Mouse (Mus musculus): Measurements from ENCODE around the gene Epas1.
A peak's percentile ranks its signal among the peaks of the same experiment; 100 is the strongest.

The Epas1 gene

DNA sequence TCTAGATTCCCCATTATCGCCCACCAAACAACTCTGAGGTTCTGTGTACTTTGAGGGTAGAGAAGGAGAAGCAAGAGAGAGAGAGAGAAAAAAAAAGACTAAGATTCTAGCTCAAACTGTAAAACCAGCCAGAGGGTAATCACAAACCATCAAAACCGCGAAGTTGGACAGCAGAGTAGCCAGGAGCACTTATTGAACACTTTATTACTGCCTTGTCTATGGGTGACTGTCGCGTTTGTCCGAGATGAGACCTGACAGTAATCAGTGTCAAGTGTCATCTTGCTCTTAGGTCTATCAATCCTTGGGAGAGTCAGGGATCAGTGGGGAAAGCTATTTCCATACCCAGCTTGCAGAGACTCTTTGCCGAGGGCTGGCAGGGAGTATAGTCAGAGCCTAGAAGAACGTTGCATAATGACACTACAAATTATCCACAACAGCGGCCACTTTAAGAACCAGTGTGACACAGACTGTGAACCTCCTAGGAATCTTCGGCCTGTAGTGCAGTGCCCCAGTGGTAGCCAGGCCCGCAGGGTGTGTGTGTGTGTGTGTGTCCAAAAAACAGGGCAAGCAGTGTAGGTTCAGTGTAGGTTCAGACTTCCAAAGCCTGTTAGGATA lies 2.2 kb downstream of the Epas1 start:
- DNase-seq (ENCODE audit: extremely low spot score, low spot score), result peak; percentile 33

GRCm38 (mm10) chr17:86757621-86758020 lies 4.1 kb downstream of the Epas1 start:
- DNase-seq (ENCODE audit: extremely low spot score, low spot score), result no peak

GRCm38 (mm10) chr17:86761859-86762258 lies 8.4 kb downstream of the Epas1 start:
- DNase-seq (ENCODE audit: extremely low spot score, low spot score), result no peak

DNA sequence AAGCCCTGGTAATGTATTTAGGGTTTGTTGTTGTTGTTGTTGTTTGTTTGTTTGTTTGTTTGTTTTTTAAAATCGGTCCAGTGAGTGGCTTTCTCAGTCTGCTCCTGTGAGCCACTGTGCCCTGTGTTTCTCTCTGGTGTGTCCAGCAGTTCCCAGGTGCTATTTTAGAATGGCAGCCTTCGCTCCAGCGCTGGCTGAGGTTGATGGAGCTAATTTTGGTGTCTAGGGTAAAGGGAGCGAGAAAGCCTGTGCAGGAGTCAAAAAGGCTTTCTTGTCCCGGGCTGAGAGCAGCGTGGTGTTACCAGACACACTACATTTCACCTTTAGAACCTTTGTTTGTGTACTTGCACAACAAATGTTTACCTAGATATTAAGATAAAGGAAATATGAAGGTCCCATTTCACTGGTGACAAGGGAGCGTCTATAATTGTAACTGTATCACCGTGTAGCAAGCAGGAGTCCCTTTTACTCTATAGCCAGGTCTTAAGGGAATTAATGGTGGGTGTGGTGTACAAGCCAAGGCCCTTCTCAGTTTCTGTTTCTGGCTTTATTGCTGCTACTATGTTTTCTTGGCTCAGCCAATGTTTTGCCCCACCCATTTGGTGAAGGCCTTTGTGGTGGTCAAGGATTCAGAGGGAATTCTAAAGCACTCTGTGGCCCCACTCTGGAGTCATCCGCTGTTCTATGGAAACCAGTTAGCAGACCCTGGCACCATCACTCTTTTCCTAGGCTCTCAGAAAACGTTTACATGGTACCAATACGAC lies 9.2 kb downstream of the Epas1 start:
- no peak for DNase-seq (ENCODE audit: extremely low spot score, low spot score)

GRCm38 (mm10) chr17:86765762-86766404 lies 12.4 kb downstream of the Epas1 start:
- no peak for DNase-seq (ENCODE audit: extremely low spot score, low spot score)

GRCm38 (mm10) chr17:86766412-86766811 lies 12.9 kb downstream of the Epas1 start:
- DNase-seq (ENCODE audit: extremely low spot score, low spot score), result no peak

GRCm38 (mm10) chr17:86768596-86768995 lies 15.1 kb downstream of the Epas1 start:
- DNase-seq (ENCODE audit: extremely low spot score, low spot score), result no peak

GRCm38 (mm10) chr17:86769330-86770211 lies 16.1 kb downstream of the Epas1 start:
- DNase-seq (ENCODE audit: extremely low spot score, low spot score), result no peak

- DNase-seq (ENCODE audit: extremely low spot score, low spot score), result no peak
Measured at GRCm38 (mm10) chr17:86770848-86771247, 17.3 kb downstream of the Epas1 start.

GRCm38 (mm10) chr17:86772035-86772434 lies 18.5 kb downstream of the Epas1 start:
- no peak for DNase-seq (ENCODE audit: extremely low spot score, low spot score)

- DNase-seq (ENCODE audit: extremely low spot score, low spot score), result no peak
Measured at GRCm38 (mm10) chr17:86772929-86773588, 19.6 kb downstream of the Epas1 start.

DNA sequence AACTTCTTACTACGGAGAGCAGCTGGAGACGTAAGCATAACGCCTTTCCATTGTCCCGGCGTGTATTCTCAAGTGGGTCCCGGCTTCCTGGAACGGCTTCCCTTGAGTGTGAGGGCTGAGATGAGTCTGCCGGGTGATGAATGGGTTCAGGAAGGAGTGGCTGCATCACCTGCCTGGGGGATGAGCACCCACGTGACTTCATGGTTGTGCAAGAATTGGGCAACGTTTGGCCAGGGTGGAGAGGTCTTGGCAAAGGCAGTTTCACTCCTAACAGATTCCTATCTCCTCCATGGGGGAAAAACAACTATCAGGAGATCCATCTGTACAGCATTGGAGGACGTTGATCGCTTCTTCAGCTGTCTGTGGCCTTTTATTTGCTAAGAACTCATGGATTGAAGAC lies 23.0 kb downstream of the Epas1 start:
- DNase-seq (ENCODE audit: extremely low spot score, low spot score), result no peak

- DNase-seq (ENCODE audit: extremely low spot score, low spot score), result no peak
Measured at GRCm38 (mm10) chr17:86778147-86778546, 24.6 kb downstream of the Epas1 start.

GRCm38 (mm10) chr17:86779191-86780130 lies 26.0 kb downstream of the Epas1 start:
- DNase-seq (ENCODE audit: extremely low spot score, low spot score), result no peak

DNA sequence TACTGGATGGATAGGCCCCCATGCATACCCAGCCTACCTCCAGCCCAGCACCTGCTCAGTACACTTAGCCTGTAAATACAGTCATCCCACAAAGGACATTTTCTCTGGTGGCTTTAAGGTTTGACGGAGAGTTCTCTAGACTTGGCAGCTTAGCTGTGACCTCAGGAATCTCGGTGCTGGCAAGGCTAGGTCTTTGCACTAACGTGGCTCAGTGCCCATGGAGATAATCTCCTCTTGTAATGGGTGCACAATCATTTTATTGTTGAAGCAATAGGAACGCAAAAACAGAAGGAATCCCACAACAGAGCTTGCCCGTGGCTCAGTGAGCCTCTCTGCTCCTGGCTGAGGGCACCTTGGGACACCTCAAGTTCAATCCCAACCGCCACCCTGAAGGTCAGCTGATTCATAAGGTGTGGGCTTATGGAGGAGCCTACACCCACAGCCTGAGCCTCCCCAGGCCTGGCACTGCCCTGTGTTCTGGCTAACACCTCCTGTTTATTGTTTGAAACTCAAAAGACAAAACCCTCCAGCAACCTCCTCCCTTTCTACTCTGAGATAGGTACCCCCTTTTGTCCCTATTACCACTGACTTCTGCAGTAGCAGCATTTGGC lies 27.3 kb downstream of the Epas1 start:
- no peak for DNase-seq (ENCODE audit: extremely low spot score, low spot score)

DNA sequence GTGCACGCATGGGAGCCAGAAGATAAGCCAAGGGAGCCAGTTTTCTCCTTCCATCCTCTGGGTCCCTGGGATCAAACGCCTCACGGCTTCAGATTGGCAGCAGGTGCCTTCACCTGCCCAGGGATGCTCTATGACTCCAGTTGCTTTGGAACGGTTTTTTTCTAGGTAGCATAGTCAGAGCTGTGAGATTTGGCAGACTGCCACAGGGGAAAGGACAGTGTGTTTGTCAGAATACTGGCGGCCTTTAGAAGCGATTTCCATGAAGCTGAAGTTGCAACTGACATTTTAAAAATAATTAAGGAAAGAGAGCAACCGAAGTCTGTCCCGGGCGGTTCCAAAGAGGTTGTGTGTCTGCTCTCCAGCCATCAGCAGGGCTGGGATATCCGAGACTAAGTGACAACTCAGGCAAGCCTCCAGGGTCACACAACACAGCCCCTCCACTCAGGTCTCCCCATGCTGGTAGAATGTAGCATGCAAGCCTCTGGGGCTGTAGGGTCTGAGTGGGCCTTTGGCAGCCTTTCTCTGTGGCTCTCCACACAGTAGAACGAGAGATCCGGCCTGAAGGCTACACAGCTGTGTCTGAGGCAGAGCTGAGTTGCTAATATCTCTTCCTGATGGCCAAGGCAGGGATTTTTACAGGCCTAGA lies 28.4 kb downstream of the Epas1 start:
- no peak for DNase-seq (ENCODE audit: extremely low spot score, low spot score)

DNA sequence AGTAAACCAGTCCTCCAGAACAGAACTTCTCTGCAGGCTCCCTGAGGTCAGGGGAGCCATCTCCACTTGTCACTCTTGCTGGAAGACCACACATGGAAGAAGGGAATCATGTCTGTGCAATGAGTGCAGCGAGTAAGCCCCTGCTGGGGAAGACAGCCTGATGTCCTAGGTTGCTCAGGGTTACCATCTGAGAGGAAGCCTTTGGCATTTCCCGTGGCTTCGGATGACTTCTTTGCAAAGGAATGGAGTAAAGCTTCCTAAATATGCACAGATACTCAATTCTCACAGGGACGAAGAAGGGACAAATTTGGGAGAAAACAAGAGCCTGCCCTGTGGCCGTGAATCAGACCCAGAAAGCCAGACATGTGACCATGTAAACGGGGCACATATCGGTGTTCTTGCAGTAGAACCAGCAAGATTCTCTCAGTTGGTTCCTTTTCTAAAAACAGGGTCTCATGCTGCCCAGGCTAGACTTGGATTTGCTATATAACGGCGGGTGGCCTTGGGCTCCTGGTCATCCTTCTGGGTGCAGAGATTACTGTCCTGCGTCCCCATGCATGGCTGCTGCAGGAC lies 31.0 kb downstream of the Epas1 start:
- DNase-seq (ENCODE audit: extremely low spot score, low spot score), result no peak

- no peak for DNase-seq (ENCODE audit: extremely low spot score, low spot score)
Measured at GRCm38 (mm10) chr17:86785612-86786011, 32.1 kb downstream of the Epas1 start.

DNA sequence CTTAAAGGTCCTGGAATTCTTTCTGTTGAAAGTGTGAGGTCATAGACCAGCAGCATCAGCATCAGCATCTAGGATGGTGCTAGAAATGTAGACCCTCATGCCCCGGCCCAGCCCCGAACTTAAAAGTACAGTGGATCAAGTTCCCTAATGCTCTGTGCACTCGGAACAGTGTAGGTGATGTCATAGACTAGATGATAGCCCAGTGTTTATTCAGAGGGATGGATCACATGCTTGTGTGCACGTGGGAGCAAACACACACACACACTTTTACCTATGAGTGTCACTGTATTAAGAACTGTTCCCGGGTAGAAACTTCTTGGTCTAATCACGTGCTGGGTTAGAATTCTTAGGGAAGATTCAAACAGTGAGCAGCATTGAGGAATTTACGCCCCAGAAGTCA lies 33.0 kb downstream of the Epas1 start:
- no peak for DNase-seq (ENCODE audit: extremely low spot score, low spot score)
